Mouse (Mus musculus) lung, adult 18-20 months (tissue): ENCODE measurements around the gene Gm5565.
"Not testable (repeated sequence)": the region's sequence is repeated elsewhere in the genome, so short reads cannot be mapped to it uniquely, and the experiment has no call there.

Experiments used
- DNase-seq, 2 experiments: peaks; one replicate each; pipeline ENCODE4 v3.0.0; 2022; ENCODE audit warnings: mixed read lengths in 2 of 2

Gm5565 gene

GRCm38 (mm10) chr5:146160439-146160838 is at the start of gene Gm5565:
TSS of gene Gm5565 (minus strand) at chr5:146160539.
- DNase-seq = not testable (repeated sequence)

- DNase-seq = no peak
Observed at GRCm38 (mm10) chr5:146205537-146205936, 45.2 kb upstream of the Gm5565 start.

- no peak for DNase-seq
Observed at GRCm38 (mm10) chr5:146203921-146204320, 43.6 kb upstream of the Gm5565 start.

- no peak for DNase-seq
Observed at GRCm38 (mm10) chr5:146200580-146200979, 40.2 kb upstream of the Gm5565 start.

GRCm38 (mm10) chr5:146199540-146199939 is 39.2 kb upstream of the Gm5565 start:
- DNase-seq = no peak

- DNase-seq = no peak
Observed at GRCm38 (mm10) chr5:146199073-146199472, 38.7 kb upstream of the Gm5565 start.

- no peak for DNase-seq
Observed at GRCm38 (mm10) chr5:146193360-146193759, 33.0 kb upstream of the Gm5565 start.

GRCm38 (mm10) chr5:146190501-146191269 is 30.3 kb upstream of the Gm5565 start:
- no peak for DNase-seq

- no peak for DNase-seq
Observed at GRCm38 (mm10) chr5:146190093-146190492, 29.8 kb upstream of the Gm5565 start.

- DNase-seq = no peak
Observed at GRCm38 (mm10) chr5:146188712-146189111, 28.4 kb upstream of the Gm5565 start.

GRCm38 (mm10) chr5:146188144-146188543 is 27.8 kb upstream of the Gm5565 start:
- DNase-seq = no peak

GRCm38 (mm10) chr5:146187441-146187840 is 27.1 kb upstream of the Gm5565 start:
- DNase-seq = peak; percentile 62 to 63

GRCm38 (mm10) chr5:146185204-146185603 is 24.9 kb upstream of the Gm5565 start, which contains the start of gene 1700001J03Rik:
TSS of gene 1700001J03Rik (minus strand) at chr5:146185304.
- not testable (repeated sequence) for DNase-seq

- peak; percentile 40 to 48 for DNase-seq
Observed at GRCm38 (mm10) chr5:146172744-146173143, 12.4 kb upstream of the Gm5565 start.

GRCm38 (mm10) chr5:146170621-146171020 is 10.3 kb upstream of the Gm5565 start, which contains the start of gene Gm6309:
TSS of gene Gm6309 (minus strand) at chr5:146170721.
- not testable (repeated sequence) for DNase-seq

GRCm38 (mm10) chr5:146158326-146158725 is 2.0 kb downstream of the Gm5565 start:
- not testable (repeated sequence) for DNase-seq

- DNase-seq = no peak
Observed at GRCm38 (mm10) chr5:146150454-146150853, 9.9 kb downstream of the Gm5565 start.

GRCm38 (mm10) chr5:146147903-146148302 is 12.4 kb downstream of the Gm5565 start:
- DNase-seq = no peak
